Mouse (Mus musculus) MEL (cell line): ENCODE results near the gene Sit1. TPM values are rescaled to one million over a fixed set of nuclear protein-coding genes. Genes with fewer than 3 reads are reported as not detected.

Source experiments
- DNase-seq: peaks from one replicate; pipeline ENCODE4 v3.0.0; 2011; ENCODE audit warnings: low read depth, low spot score
- H3K27ac ChIP-seq: 2 replicates; pipeline ENCODE4 v1.5.1; 2012; ENCODE audit warnings: low read depth, mild to moderate bottlenecking, control low read depth, low read length, moderate library complexity; ENCODE audit not compliant: control insufficient read depth
- H3K27me3 ChIP-seq, 2 experiments: fragments of 150-350 bp in 1 of 2; sonication (generic) in 1 of 2; 2 replicates each; pipeline ENCODE4 v1.6.1; 2012; ENCODE audit warnings: low read length in 2 of 2, mild to moderate bottlenecking in 2 of 2, improper control_type of control experiment in 1 of 2, moderate library complexity in 1 of 2; ENCODE audit not compliant: insufficient read depth in 2 of 2, control insufficient read depth in 1 of 2
- H3K36me3 ChIP-seq, 2 experiments: 2 replicates each; pipeline ENCODE4 v1.6.1; 2012 to 2014; ENCODE audit warnings: low read length in 2 of 2, improper control_type of control experiment in 1 of 2, inconsistent platforms in 1 of 2, mild to moderate bottlenecking in 1 of 2; ENCODE audit not compliant: insufficient read depth in 2 of 2, control insufficient read depth in 1 of 2
- H3K4me1 ChIP-seq, 2 experiments: fragments of 150-350 bp in 1 of 2; sonication (generic) in 1 of 2; 2 replicates each; pipeline ENCODE4 v1.6.1; 2012; ENCODE audit warnings: low read length in 2 of 2, improper control_type of control experiment in 1 of 2, mild to moderate bottlenecking in 1 of 2; ENCODE audit not compliant: insufficient read depth in 2 of 2, control insufficient read depth in 1 of 2
- H3K4me3 ChIP-seq, 2 experiments: fragments of 150-350 bp in 1 of 2; sonication (generic) in 1 of 2; 2 replicates each; pipeline ENCODE4 v1.5.1; 2012; ENCODE audit warnings: low read depth in 2 of 2, low read length in 2 of 2, mild to moderate bottlenecking in 2 of 2, moderate library complexity in 2 of 2, control low read depth in 1 of 2, improper control_type of control experiment in 1 of 2; ENCODE audit not compliant: control insufficient read depth in 1 of 2, insufficient read depth in 1 of 2
- H3K79me2 ChIP-seq: 2 replicates; pipeline ENCODE4 v1.6.1; 2012; ENCODE audit warnings: mild to moderate bottlenecking, low read length, moderate library complexity; ENCODE audit not compliant: control insufficient read depth, poor library complexity, insufficient read depth
- H3K9ac ChIP-seq: 2 replicates; pipeline ENCODE4 v1.6.1; 2012; ENCODE audit warnings: low read depth, mild to moderate bottlenecking, control low read depth, low read length, moderate library complexity; ENCODE audit not compliant: control insufficient read depth, poor library complexity, severe bottlenecking
- H3K9me3 ChIP-seq: fragments of 150-350 bp; sonication (generic); replicated peaks from 2 replicates; pipeline ENCODE4 v1.6.1; 2012; ENCODE audit warnings: mild to moderate bottlenecking, low read length, improper control_type of control experiment, moderate library complexity; ENCODE audit not compliant: insufficient read depth
- BHLHE40 ChIP-seq: IDR thresholded peaks from 2 replicates; pipeline ENCODE4 v1.6.1; 2012; ENCODE audit warnings: low read depth, mild to moderate bottlenecking, inconsistent platforms, low read length, improper control_type of control experiment, borderline replicate concordance
- CHD2 ChIP-seq: IDR thresholded peaks from 2 replicates; pipeline ENCODE4 v1.6.1; 2011; ENCODE audit warnings: low read length, improper control_type of control experiment
- E2F4 ChIP-seq: IDR thresholded peaks from 2 replicates; pipeline ENCODE4 v1.6.1; 2011; ENCODE audit warnings: low read depth, low read length, improper control_type of control experiment, borderline replicate concordance
- ELF1 ChIP-seq: IDR thresholded peaks from 2 replicates; pipeline ENCODE4 v1.6.1; 2014; ENCODE audit warnings: low read depth, mild to moderate bottlenecking, inconsistent platforms, low read length, improper control_type of control experiment, moderate library complexity
- EP300 ChIP-seq, 2 experiments: IDR thresholded peaks; 2 replicates each; pipeline ENCODE4 v1.6.1; 2011; ENCODE audit warnings: improper control_type of control experiment in 2 of 2, low read length in 2 of 2, low read depth in 1 of 2, mild to moderate bottlenecking in 1 of 2
- HCFC1 ChIP-seq: IDR thresholded peaks from 2 replicates; pipeline ENCODE4 v1.6.1; 2012; ENCODE audit warnings: low read depth, mild to moderate bottlenecking, inconsistent platforms, low read length, improper control_type of control experiment, moderate library complexity
- JUND ChIP-seq: IDR thresholded peaks from 2 replicates; pipeline ENCODE4 v1.6.1; 2011; ENCODE audit warnings: low read depth, mild to moderate bottlenecking, improper control_type of control experiment, low read length
- KAT2A ChIP-seq: conservative IDR thresholded peaks from 2 replicates; pipeline ENCODE4 v1.6.1; 2012; ENCODE audit warnings: low read depth, low read length, improper control_type of control experiment, inconsistent platforms
- MAX ChIP-seq: IDR thresholded peaks from 2 replicates; pipeline ENCODE4 v1.6.1; 2011; ENCODE audit warnings: low read length, improper control_type of control experiment
- MAZ ChIP-seq: IDR thresholded peaks from 2 replicates; pipeline ENCODE4 v1.6.1; 2012; ENCODE audit warnings: low read depth, mild to moderate bottlenecking, inconsistent platforms, low read length, improper control_type of control experiment
- MEF2A ChIP-seq: IDR thresholded peaks from 2 replicates; pipeline ENCODE4 v1.6.1; 2014; ENCODE audit warnings: low read depth, mild to moderate bottlenecking, inconsistent platforms, low read length, improper control_type of control experiment; ENCODE audit not compliant: poor library complexity, insufficient replicate concordance, severe bottlenecking; ENCODE audit errors: extremely low read depth
- MXI1 ChIP-seq: IDR thresholded peaks from 2 replicates; pipeline ENCODE4 v1.6.1; 2011; ENCODE audit warnings: mild to moderate bottlenecking, low read depth, low read length, improper control_type of control experiment
- MYB ChIP-seq: IDR thresholded peaks from 2 replicates; pipeline ENCODE4 v1.6.1; 2011; ENCODE audit warnings: mild to moderate bottlenecking, low read depth, low read length, improper control_type of control experiment
- NELFE ChIP-seq: IDR thresholded peaks from 2 replicates; pipeline ENCODE4 v1.6.1; 2011; ENCODE audit warnings: low read depth, low read length, improper control_type of control experiment
- POLR2A ChIP-seq, 2 experiments: IDR thresholded peaks; 2 replicates each; pipeline ENCODE4 v1.6.1; 2011 to 2012; ENCODE audit warnings: low read length in 2 of 2, mild to moderate bottlenecking in 2 of 2, control low read depth in 1 of 2, improper control_type of control experiment in 1 of 2, low read depth in 1 of 2, moderate library complexity in 1 of 2; ENCODE audit not compliant: control insufficient read depth in 1 of 2, insufficient read depth in 1 of 2, poor library complexity in 1 of 2
- POLR2AphosphoS2 ChIP-seq: IDR thresholded peaks from 2 replicates; pipeline ENCODE4 v1.6.1; 2011; ENCODE audit warnings: low read length, improper control_type of control experiment
- RCOR1 ChIP-seq: IDR thresholded peaks from 2 replicates; pipeline ENCODE4 v1.6.1; 2012; ENCODE audit warnings: low read depth, mild to moderate bottlenecking, inconsistent platforms, low read length, improper control_type of control experiment
- SIN3A ChIP-seq: IDR thresholded peaks from 2 replicates; pipeline ENCODE4 v1.6.1; 2012; ENCODE audit warnings: low read length, improper control_type of control experiment, inconsistent platforms
- TBP ChIP-seq: IDR thresholded peaks from 2 replicates; pipeline ENCODE4 v1.8.0; 2011; ENCODE audit warnings: low read depth, low read length, improper control_type of control experiment
- TCF12 ChIP-seq: IDR thresholded peaks from 2 replicates; pipeline ENCODE4 v1.6.1; 2014; ENCODE audit warnings: low read depth, mild to moderate bottlenecking, inconsistent platforms, low read length, improper control_type of control experiment, moderate library complexity
- UBTF ChIP-seq: IDR thresholded peaks from 2 replicates; pipeline ENCODE4 v1.6.1; 2012; ENCODE audit warnings: low read depth, mild to moderate bottlenecking, inconsistent platforms, low read length, improper control_type of control experiment, moderate library complexity, borderline replicate concordance; ENCODE audit not compliant: insufficient read depth
- USF1 ChIP-seq: IDR thresholded peaks from 2 replicates; pipeline ENCODE4 v1.6.1; 2014; ENCODE audit warnings: low read depth, mild to moderate bottlenecking, inconsistent platforms, low read length, improper control_type of control experiment, moderate library complexity
- ZC3H11A ChIP-seq: IDR thresholded peaks from 2 replicates; pipeline ENCODE4 v1.6.1; 2012; ENCODE audit warnings: low read depth, mild to moderate bottlenecking, inconsistent platforms, low read length, improper control_type of control experiment
- ZMIZ1 ChIP-seq: IDR thresholded peaks from 2 replicates; pipeline ENCODE4 v1.6.1; 2012; ENCODE audit warnings: low read depth, mild to moderate bottlenecking, inconsistent platforms, low read length, improper control_type of control experiment, moderate library complexity
- polyA plus RNA-seq, 2 experiments: library from polyadenylated mRNA; stranded (reverse) in 1 of 2; unstranded in 1 of 2; fragments of >175 nt in 1 of 2; fragments of >200 nt in 1 of 2; gene quantifications; 2 replicates each; pipeline versions ENCODE4 v1.2.1 to v1.2.4; 2012; ENCODE audit warnings: low replicate concordance in 2 of 2, low read depth in 1 of 2; ENCODE audit not compliant: insufficient read length in 2 of 2, insufficient read depth in 1 of 2, missing spikeins in 1 of 2
- total RNA-seq: library from RNA; depleted of rRNA; stranded (reverse); fragments of 300-350 nt; gene quantifications from 2 replicates; pipeline ENCODE4 v1.2.3, GENCODE M21; 2012

Gene Sit1
- total and polyA plus RNA-seq, 3 experiments: 0.06 to 0.08 TPM; not detected in 1

DNA sequence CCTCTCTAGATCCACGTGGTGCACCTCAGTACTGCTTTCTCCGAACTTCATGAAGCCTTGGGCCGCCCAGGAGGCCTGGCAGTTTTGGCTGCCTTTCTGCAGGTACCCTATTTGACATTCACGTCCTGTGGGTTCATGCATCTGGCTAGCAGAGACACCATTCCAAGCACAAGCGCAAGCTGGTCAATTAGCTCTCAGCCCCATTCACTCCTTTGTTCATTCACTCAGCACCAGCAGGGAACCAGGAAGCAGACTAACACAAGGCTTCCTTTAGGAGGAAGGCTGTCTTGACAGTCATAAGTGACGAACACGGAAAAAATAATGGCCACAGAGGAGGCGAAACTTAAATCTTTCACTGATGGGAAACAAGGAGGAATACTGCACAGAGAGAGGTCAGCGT, 25.6 kb upstream of the Sit1 start:
- no peak for DNase-seq
- Histone ChIP-seq H3K4me1 (peaks cover 9 to 22% of the 10 kb centered on the region in 2 experiments), H3K9me3 (no peaks in the 10 kb centered on the region), H3K27ac (no peak overlapping the region), H3K79me2 (no peaks in the 10 kb centered on the region; the same call in 1 of the 2 replicates), H3K27me3 (no peaks in the 10 kb centered on the region), H3K9ac (peak overlapping the region; percentile 77), H3K4me3 (peak overlapping the region; percentile 71 to 91), H3K36me3 (peaks cover 0 to 8% of the 10 kb centered on the region in 2 experiments; a peak in 2 of 4 replicates)
- TF ChIP-seq MAZ (no peak), SIN3A (no peak), ZMIZ1 (no peak), RCOR1 (no peak), KAT2A (no peak), E2F4 (no peak), MEF2A (no peak), HCFC1 (no peak), EP300 (IDR thresholded peaks at IDR 0.05; ENCODE audit: low read depth in 1 of 2, low read length in 2 of 2) (no peak), MAX (no peak), NELFE (no peak), TCF12 (no peak), MYB (no peak), CHD2 (no peak)
- TF ChIP-seq, all 39 proteins: peak for 0

DNA sequence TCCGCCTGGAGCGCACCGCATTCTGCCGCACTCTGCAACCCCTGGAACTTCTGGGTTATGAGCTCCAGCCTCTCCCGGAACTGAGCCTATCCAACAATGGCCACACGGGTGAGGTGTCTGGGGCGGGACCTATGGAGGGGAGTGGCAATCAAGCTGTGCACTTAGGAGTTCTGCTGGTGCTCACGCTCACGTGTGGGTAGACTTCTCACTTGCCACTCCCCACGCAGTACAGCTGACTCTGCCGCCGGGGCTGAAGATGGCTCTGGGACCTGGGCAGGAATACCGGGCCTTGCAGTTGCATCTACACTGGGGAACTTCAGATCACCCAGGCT, 25.1 kb upstream of the Sit1 start:
- Histone ChIP-seq H3K36me3 (peaks cover 0 to 13% of the 10 kb centered on the region in 2 experiments; a peak in 2 of 4 replicates), H3K4me1 (peaks cover 12 to 25% of the 10 kb centered on the region in 2 experiments), H3K9me3 (no peaks in the 10 kb centered on the region), H3K9ac (peak overlapping the region; percentile 77), H3K27me3 (no peaks in the 10 kb centered on the region), H3K79me2 (no peaks in the 10 kb centered on the region; the same call in 1 of the 2 replicates), H3K27ac (peak overlapping the region; percentile 41), H3K4me3 (peak overlapping the region; percentile 71 to 91)
- TF ChIP-seq SIN3A (peak; percentile 79), POLR2AphosphoS2 (peak; percentile 67; the same call in 1 of the 2 replicates), TCF12 (peak; percentile 62; the same call in 1 of the 2 replicates), E2F4 (no peak), MAZ (no peak), JUND (no peak), POLR2A (IDR thresholded peaks at IDR 0.05; ENCODE audit: control insufficient read depth in 1 of 2, insufficient read depth in 1 of 2, low read depth in 1 of 2, low read length in 2 of 2, poor library complexity in 1 of 2) (peak; percentile 86 to 91; a peak in 3 of 4 replicates), ELF1 (peak; percentile 81), MXI1 (peak; percentile 90), MEF2A (no peak), KAT2A (no peak), TBP (peak; percentile 76), ZC3H11A (no peak), UBTF (no peak), ZMIZ1 (peak; percentile 95), HCFC1 (0 out of 2 replicates have a peak, but pooled peaks have one; percentile 40), BHLHE40 (peak; percentile 86; the same call in 1 of the 2 replicates), USF1 (peak; percentile 63; the same call in 1 of the 2 replicates), NELFE (peak; percentile 86)
- peak; percentile 89 for DNase-seq
